Mouse (Mus musculus): ENCODE results near the gene Opn4.

The Opn4 gene

DNA sequence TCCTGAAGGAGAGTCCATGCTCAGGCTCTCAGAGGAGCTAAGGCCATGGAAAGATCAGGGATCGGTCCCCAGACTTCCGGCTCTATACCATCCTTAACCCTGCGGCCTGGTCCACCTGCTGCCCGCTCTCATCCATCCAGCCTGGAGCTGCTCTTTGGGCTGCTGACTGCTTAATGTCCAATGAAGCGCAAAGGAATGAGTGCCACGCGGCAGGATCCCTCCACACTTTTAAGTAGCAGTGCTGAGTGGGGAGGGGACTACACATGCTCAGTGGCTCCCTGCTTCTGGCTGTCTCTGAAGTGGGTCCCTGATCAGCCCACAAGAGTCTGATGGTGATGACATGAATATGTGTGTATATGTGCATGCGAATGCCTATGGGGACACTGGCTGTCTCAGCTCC, at the start of gene Opn4:
Gene Opn4, minus strand, starts transcription at position 202 of the 400 bp plus-strand sequence.
- no peak for DNase-seq (ENCODE audit: low spot score in 2 of 2)

DNA sequence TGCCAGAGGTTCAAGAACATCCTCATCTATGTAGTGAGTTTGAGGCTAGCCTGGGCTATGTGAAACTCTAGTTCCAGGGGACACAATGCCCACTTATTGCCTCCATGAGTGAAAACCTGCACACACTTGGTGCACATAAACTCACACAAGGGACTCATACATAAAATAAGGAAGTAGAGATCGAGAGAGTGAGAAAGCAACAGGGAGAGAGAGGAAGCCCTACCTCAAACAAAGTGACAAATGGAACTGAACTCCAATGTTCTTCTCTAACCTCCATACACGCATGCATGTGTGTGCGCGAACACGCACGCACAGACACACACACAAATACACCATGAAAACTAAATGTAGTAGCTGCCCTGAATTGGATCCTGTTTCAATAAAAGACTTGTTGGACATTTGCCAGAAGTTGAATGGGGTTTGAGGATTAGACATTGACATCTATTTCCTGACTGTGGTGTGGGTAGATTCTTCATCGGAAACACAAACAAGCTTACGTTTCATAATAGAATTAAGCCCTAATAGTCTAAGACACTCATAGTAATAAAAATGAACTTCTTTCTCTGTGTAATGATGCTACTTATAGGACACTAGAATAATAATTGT, 48.0 kb upstream of the Opn4 start:
- DNase-seq (ENCODE audit: low spot score in 2 of 2): no peak

DNA sequence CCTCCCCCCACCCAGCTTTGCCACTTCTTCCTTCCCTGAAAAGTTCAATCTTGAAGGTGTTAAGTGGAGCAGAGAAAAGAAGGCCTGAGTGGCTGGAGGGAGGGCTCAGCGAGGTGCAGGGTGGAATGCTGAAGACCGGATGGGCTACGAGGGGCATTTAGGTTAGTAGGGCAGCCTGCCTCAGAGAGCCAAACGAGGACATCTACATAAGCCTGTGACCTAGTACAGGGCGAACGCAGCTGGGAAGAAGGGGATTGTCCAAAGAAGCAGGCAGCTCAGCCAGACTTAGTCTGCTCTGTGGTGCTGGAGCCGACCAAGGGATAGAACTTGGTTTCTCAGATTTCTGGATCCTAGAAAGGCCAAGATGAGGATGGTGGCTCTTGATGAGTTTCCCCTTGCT, 44.2 kb upstream of the Opn4 start:
- no peak for DNase-seq (ENCODE audit: low spot score in 2 of 2)

DNA sequence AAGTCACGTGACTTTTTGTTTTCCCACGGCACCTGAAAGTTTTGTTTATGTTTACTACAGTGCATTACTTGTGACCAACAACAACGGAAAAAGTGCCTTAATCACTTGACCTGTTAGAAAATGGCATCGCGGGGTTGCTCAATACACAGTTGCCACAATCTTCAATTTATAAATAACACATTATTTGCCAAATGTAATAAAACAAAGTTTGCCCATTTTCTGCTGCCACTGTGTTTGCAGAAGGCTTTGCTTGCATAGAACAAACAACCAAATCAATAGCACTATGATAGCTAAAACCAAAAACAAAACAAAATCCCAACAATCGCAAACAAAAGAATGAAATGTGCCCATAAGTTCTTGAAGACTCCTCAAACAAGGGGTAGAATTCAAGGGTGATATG, 35.8 kb upstream of the Opn4 start:
- no peak for DNase-seq (ENCODE audit: low spot score in 2 of 2)

- no peak for DNase-seq (ENCODE audit: low spot score in 2 of 2)
These were observed 35.2 kb upstream of the Opn4 start for GRCm38 (mm10) chr14:34635192-34635591.

GRCm38 (mm10) chr14:34632722-34633448, 32.9 kb upstream of the Opn4 start:
- no peak for DNase-seq (ENCODE audit: low spot score in 2 of 2)

DNA sequence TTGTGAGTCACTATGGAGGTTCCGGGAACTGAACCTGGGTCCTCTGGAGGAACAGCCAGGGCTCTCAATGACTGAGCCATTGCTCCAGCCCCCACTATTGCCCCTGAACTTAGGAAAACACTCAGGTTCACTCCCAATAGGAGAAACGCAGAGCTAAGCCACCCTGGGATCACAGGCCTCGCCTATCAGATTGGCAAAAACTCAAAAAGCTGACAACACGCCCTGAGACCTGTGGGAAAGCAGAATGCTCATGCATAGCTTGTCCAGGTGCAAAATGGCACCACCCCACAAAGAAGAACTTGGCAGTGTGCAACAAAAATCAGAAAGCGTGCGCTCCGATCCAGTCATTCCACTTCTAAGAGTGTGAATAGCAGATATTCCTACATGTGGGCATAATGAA, 26.9 kb upstream of the Opn4 start:
- DNase-seq (ENCODE audit: low spot score in 2 of 2): no peak

DNA sequence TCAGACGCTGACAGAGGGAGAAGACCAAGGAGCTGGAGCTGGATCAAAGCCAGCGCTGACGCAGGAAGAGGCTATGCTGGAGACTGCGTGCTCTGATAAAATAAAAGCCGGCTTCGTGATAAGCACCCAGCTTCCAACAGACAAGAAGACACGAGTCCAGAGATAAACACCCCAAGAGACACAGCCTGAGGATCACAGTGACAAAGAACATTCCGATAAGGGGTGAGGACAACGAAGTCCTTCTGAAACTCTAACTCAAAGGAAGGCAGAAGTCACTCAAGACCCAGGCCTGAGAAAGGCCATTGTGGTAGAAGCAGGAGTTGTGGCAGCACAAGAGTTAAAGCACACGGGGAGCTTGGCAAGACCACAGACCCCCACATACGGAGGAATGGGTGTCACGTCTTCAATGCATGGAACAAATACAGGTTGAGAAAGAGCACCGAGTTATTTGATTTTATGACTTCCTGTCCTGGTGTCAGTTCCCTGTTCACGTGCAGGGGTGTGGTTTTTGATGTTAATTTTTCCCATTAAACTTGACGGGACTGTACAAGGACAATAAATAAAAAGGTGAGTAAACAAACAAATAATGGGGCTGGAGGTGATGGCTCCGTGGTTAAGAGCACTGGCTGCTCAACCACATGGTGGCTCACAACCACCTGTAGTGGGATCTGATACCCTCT, 23.7 kb upstream of the Opn4 start:
- DNase-seq (ENCODE audit: low spot score in 2 of 2): no peak

- DNase-seq (ENCODE audit: low spot score in 2 of 2): no peak
These were observed 23.1 kb upstream of the Opn4 start for GRCm38 (mm10) chr14:34623074-34623473.

DNA sequence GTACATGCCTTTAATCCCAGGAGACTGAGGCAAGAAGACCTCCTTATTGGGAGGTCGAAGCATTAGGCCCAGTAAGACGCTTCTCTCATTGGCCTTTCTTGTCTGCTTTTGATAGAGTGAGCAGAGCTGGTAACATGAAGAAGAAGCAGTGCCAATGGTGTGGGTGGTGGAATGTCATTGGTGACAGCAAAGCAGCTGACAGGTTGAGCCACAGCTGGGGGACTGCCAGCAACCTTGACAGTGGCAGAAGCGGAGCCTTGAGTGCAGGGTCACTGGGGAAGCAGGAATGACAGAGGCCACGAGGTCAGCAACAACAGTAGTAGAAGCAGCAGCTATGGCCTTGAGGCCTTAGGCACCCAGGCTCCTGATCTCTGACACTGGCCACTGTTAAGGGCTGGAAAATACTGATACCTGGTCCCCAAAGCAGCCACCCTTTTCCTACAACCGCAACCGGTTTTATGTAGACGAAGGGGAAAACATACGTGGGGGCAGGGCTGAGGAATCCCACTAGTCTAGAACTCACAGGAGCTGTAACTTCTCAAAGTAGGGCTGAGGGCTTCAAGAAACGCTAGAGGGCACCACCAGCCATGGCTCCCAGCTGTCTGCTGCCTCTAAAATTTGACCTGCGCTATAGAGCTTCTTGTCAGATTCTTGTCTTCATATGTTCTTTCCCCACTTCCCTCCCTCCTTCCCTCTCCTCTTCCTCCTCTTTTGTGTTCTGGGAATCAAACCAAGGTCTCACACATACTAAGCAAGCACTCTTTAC, 20.9 kb upstream of the Opn4 start:
- peak; percentile 21 to 42 for DNase-seq (ENCODE audit: low spot score in 2 of 2)

DNA sequence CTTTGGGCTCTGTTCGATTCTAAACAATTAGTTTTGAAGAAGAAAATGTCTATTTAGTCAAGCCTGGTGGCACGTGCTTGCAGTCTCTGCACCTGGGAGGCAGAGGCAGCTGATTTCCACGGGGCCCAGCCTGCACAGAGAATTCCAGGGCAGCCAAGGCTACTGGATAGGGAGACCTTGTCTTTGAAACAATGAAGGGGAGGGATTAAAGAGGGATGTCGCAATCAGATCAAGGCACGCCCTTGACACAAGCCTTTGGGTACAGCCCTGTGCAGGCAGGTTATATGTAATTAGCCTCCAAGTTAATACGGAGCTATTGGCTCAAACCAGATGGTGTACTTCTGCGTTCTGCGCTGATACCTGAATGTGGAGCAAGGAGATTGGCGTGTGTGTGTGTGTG, 18.9 kb upstream of the Opn4 start:
- no peak for DNase-seq (ENCODE audit: low spot score in 2 of 2)

DNA sequence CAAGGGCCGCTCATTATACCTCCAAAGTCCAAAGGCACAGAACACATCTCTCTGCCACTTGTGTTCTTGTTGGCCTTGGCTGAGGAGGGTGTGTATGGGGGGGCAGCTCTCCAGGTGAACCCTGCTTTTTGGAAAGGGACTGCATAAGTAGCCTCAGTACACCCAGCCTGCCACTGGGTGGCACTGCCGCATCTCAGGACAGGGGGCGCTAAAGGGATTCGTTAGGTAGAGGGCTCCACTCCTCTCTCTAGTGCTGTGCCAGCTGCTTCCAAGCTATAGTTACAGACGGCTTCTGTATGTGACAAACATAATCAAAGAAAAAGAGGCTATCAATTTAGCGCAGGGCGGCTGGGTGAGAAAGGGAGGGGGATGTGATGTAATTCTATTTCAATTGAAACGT, 16.9 kb upstream of the Opn4 start:
- DNase-seq (ENCODE audit: low spot score in 2 of 2): peak; percentile 67 to 83

DNA sequence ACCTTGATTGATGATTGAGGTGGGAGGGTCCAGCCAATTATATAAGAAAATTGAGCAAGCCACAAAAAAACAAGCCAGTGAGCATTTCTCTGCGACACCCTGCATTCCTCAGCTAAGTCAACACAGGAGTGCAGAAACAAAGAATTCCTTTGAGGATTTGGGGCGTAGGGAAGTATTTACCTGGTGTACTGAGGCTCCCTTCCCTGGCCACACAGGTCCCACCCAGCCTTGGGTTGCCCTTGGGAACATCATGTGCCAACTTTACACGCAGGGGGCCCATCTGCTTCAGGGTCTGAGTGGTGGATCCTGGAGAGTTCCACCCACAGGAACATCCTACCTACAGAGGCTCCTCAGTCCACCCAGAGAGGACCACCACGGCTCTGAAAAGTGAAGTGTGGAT, 15.7 kb upstream of the Opn4 start:
- no peak for DNase-seq (ENCODE audit: low spot score in 2 of 2)

DNA sequence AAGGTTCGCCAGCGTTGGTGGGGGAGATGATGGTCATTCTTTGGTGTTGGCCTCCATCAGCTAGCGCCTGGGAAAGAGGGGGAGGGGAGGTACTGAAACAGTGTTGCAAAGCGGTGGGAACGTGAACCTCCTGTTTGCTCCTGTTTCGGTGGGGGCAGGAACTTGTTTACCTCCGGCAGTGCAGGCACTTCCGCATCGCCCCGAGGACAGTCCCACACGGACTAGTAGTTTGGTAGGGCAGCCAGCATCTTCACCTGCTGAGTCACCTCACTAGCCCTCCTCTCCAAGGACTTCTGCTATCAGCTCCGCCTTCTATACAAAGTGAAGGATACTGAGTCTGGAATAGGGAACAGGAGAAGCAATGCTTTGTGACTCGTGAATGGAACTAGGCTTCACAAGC, 15.1 kb upstream of the Opn4 start:
- no peak for DNase-seq (ENCODE audit: low spot score in 2 of 2)

DNA sequence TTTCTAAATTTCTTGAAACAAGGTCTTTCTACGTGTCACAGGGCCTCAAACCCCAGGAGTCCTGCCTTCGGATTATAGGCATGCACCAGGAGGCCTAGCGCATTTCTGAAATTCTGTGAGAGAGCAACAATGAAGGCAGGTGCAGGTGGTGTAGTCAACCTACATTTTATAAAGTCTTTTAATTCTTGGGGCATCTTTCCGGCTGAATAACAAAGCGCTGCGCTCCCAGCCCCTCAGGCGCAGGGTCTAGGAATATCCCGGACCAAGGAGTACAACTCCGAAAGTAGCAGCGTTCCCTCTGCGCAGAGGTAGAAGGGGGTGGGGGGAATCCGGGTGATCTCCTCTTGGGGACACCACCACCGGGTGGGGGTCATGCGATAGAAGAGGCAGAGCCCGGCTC, 14.6 kb upstream of the Opn4 start:
- no peak for DNase-seq (ENCODE audit: low spot score in 2 of 2)

GRCm38 (mm10) chr14:34613523-34613922, 13.6 kb upstream of the Opn4 start:
- DNase-seq (ENCODE audit: low spot score in 2 of 2): no peak

DNA sequence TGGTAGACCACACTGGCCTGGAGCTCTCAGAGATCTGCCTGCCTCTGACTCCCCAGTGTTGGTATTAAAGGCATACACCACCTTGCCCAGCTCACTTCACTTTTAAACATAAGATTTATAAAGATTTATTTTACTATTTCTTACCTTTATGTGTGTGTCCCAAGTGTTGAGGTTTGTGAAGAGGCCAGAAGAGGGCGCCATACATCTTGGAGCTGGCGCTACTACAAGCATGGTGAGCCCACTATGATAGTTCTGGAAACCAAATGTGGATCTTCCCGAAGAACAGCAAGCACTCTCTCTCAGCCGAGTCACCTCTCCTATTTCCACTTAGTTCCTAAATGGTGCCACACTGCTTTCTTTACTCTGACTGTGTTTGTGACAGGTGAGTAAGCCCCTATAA, 12.3 kb upstream of the Opn4 start:
- DNase-seq (ENCODE audit: low spot score in 2 of 2): no peak

GRCm38 (mm10) chr14:34611591-34611990, 11.6 kb upstream of the Opn4 start:
- DNase-seq (ENCODE audit: low spot score in 2 of 2): no peak

GRCm38 (mm10) chr14:34601910-34602309, 2.0 kb upstream of the Opn4 start:
- DNase-seq (ENCODE audit: low spot score in 2 of 2): no peak

- DNase-seq (ENCODE audit: low spot score in 2 of 2): no peak
These were observed 4.2 kb downstream of the Opn4 start for GRCm38 (mm10) chr14:34595596-34596255.

- DNase-seq (ENCODE audit: low spot score in 2 of 2): no peak
These were observed 8.0 kb downstream of the Opn4 start for GRCm38 (mm10) chr14:34591741-34592535.
